Mouse (Mus musculus): ENCODE data around the gene Prelp. TPM values are rescaled to one million over a fixed set of nuclear protein-coding genes. Genes with fewer than 3 reads are reported as not detected.

The Prelp gene
- polyA plus RNA-seq, 1 experiment from 2014 or later, result 6.4 TPM

GRCm38 (mm10) chr1:133925223-133925622 lies 4.0 kb upstream of the Prelp start:
- H3K9me3 ChIP-seq (ENCODE audit: low read length), result no peaks in the 10 kb centered on the region
- H3K27me3 ChIP-seq (replicated peaks; ENCODE audit: insufficient read depth, low read length), result no peaks in the 10 kb centered on the region
- no peak overlapping the region for H3K4me3 ChIP-seq (ENCODE audit: low read depth, low read length)
- DNase-seq (ENCODE audit: low spot score) (no peak), ATAC-seq (no peak)
- no peak overlapping the region for H3K27ac ChIP-seq (ENCODE audit: low read length)
- TF ChIP-seq EP300 (IDR thresholded peaks at IDR 0.05) (no peak), CTCF (IDR thresholded peaks at IDR 0.05) (no peak)
- H3K4me2 ChIP-seq (replicated peaks; ENCODE audit: low read depth, low read length), result no peak overlapping the region
- WGBS, result 92% methylated on average over 3 of the region's 3 CpGs
- no peak overlapping the region for H3K9ac ChIP-seq (replicated peaks; ENCODE audit: low read depth)
- no peaks in the 10 kb centered on the region for H3K36me3 ChIP-seq (ENCODE audit: insufficient read depth, low read length)
- peaks cover under 1% of the 10 kb centered on the region; the same call in 1 of the 2 replicates for H3K4me1 ChIP-seq (ENCODE audit: insufficient read depth, low read depth, low read length)

GRCm38 (mm10) chr1:133924141-133924875 lies 3.1 kb upstream of the Prelp start:
- no peaks in the 10 kb centered on the region for H3K27me3 ChIP-seq (replicated peaks; ENCODE audit: insufficient read depth, low read length)
- H3K27ac ChIP-seq (ENCODE audit: low read length), result no peak overlapping the region
- ATAC-seq, result no peak
- peak; percentile 34 for DNase-seq (ENCODE audit: low spot score)
- H3K4me1 ChIP-seq (ENCODE audit: insufficient read depth, low read depth, low read length), result peaks cover 9% of the 10 kb centered on the region
- no peaks in the 10 kb centered on the region for H3K9me3 ChIP-seq (ENCODE audit: low read length)
- no peaks in the 10 kb centered on the region for H3K36me3 ChIP-seq (ENCODE audit: insufficient read depth, low read length)
- TF ChIP-seq EP300 (IDR thresholded peaks at IDR 0.05), result no peak
- peak; percentile 52 for TF ChIP-seq CTCF (IDR thresholded peaks at IDR 0.05)
- 39% methylated on average over 7 of the region's 7 CpGs for WGBS
- H3K4me2 ChIP-seq (replicated peaks; ENCODE audit: low read depth, low read length), result no peak overlapping the region
- H3K9ac ChIP-seq (replicated peaks; ENCODE audit: low read depth), result no peak overlapping the region
- H3K4me3 ChIP-seq (ENCODE audit: low read depth, low read length), result no peak overlapping the region

- ATAC-seq (no peak), DNase-seq (ENCODE audit: low spot score) (no peak)
- 94% methylated on average over 5 of the region's 5 CpGs for whole genome bisulfite sequencing
- Histone ChIP-seq H3K4me2 (replicated peaks; ENCODE audit: low read depth, low read length) (no peak overlapping the region), H3K9me3 (ENCODE audit: low read length) (no peaks in the 10 kb centered on the region), H3K36me3 (ENCODE audit: insufficient read depth, low read length) (no peaks in the 10 kb centered on the region), H3K27me3 (replicated peaks; ENCODE audit: insufficient read depth, low read length) (no peaks in the 10 kb centered on the region), H3K27ac (ENCODE audit: low read length) (no peak overlapping the region), H3K9ac (replicated peaks; ENCODE audit: low read depth) (no peak overlapping the region), H3K4me3 (ENCODE audit: low read depth, low read length) (no peak overlapping the region), H3K4me1 (ENCODE audit: insufficient read depth, low read depth, low read length) (peaks cover 20% of the 10 kb centered on the region)
- TF ChIP-seq EP300 (IDR thresholded peaks at IDR 0.05) (no peak), CTCF (IDR thresholded peaks at IDR 0.05) (no peak)
Measured at GRCm38 (mm10) chr1:133923071-133923470, 1.9 kb upstream of the Prelp start.

- H3K36me3 ChIP-seq (ENCODE audit: insufficient read depth, low read length), result no peaks in the 10 kb centered on the region
- no peak for DNase-seq (ENCODE audit: low spot score)
- H3K27me3 ChIP-seq (replicated peaks; ENCODE audit: insufficient read depth, low read length), result no peaks in the 10 kb centered on the region
- peak overlapping the region; percentile 22 for H3K4me2 ChIP-seq (replicated peaks; ENCODE audit: low read depth, low read length)
- H3K9me3 ChIP-seq (ENCODE audit: low read length), result no peaks in the 10 kb centered on the region
- no peak overlapping the region for H3K9ac ChIP-seq (replicated peaks; ENCODE audit: low read depth)
- WGBS, result 23% methylated on average over 3 of the region's 3 CpGs
- TF ChIP-seq CTCF (IDR thresholded peaks at IDR 0.05) (no peak), EP300 (IDR thresholded peaks at IDR 0.05) (no peak)
- H3K4me3 ChIP-seq (ENCODE audit: low read depth, low read length), result no peak overlapping the region
- H3K4me1 ChIP-seq (ENCODE audit: insufficient read depth, low read depth, low read length), result peaks cover 34% of the 10 kb centered on the region
- no peak for ATAC-seq
- H3K27ac ChIP-seq (ENCODE audit: low read length), result peak overlapping the region; percentile 72
Measured at GRCm38 (mm10) chr1:133920876-133921275, 338 bp downstream of the Prelp start.

- Histone ChIP-seq H3K27me3 (replicated peaks; ENCODE audit: insufficient read depth, low read length) (no peaks in the 10 kb centered on the region), H3K27ac (ENCODE audit: low read length) (0 out of 2 replicates have a peak overlapping the region, but pooled peaks have one; percentile 72), H3K4me3 (ENCODE audit: low read depth, low read length) (no peak overlapping the region), H3K9ac (replicated peaks; ENCODE audit: low read depth) (no peak overlapping the region), H3K4me2 (replicated peaks; ENCODE audit: low read depth, low read length) (no peak overlapping the region), H3K4me1 (ENCODE audit: insufficient read depth, low read depth, low read length) (peaks cover 39% of the 10 kb centered on the region), H3K36me3 (ENCODE audit: insufficient read depth, low read length) (no peaks in the 10 kb centered on the region), H3K9me3 (ENCODE audit: low read length) (no peaks in the 10 kb centered on the region)
- DNase-seq (ENCODE audit: low spot score) (no peak), ATAC-seq (no peak)
- 22% methylated on average over 3 of the region's 3 CpGs for WGBS
- TF ChIP-seq CTCF (IDR thresholded peaks at IDR 0.05) (no peak), EP300 (IDR thresholded peaks at IDR 0.05) (no peak)
Measured at GRCm38 (mm10) chr1:133920401-133920800, 813 bp downstream of the Prelp start.

GRCm38 (mm10) chr1:133918088-133918470 lies 3.1 kb downstream of the Prelp start:
- DNase-seq (ENCODE audit: low spot score), result no peak
- ATAC-seq, result 0 out of 2 replicates have a peak, but pooled peaks have one; percentile 1
- Histone ChIP-seq H3K36me3 (ENCODE audit: insufficient read depth, low read length) (no peaks in the 10 kb centered on the region), H3K27me3 (replicated peaks; ENCODE audit: insufficient read depth, low read length) (no peaks in the 10 kb centered on the region), H3K27ac (ENCODE audit: low read length) (peak overlapping the region; percentile 77), H3K4me1 (ENCODE audit: insufficient read depth, low read depth, low read length) (peaks cover 39% of the 10 kb centered on the region), H3K9me3 (ENCODE audit: low read length) (no peaks in the 10 kb centered on the region), H3K4me3 (ENCODE audit: low read depth, low read length) (no peak overlapping the region), H3K9ac (replicated peaks; ENCODE audit: low read depth) (no peak overlapping the region), H3K4me2 (replicated peaks; ENCODE audit: low read depth, low read length) (peak overlapping the region; percentile 30)
- TF ChIP-seq EP300 (IDR thresholded peaks at IDR 0.05) (no peak), CTCF (IDR thresholded peaks at IDR 0.05) (no peak)
- 37% methylated on average over 6 of the region's 6 CpGs for WGBS
